Mouse (Mus musculus) heart, embryonic 11.5 days (tissue): Measurements from ENCODE around the gene Cdc14a. TPM values are rescaled to one million over a fixed set of nuclear protein-coding genes. Genes with fewer than 3 reads are reported as not detected.

Experiments used
- ATAC-seq: fragments of 200-750 bp; cut with Nextera tagmentation; replicated peaks from 2 replicates; pipeline ENCODE4 v1.8.0; 2017; ENCODE audit warnings: moderate library complexity; ENCODE audit not compliant: insufficient number of reproducible peaks, low FRiP score, low TSS enrichment
- H3K27ac ChIP-seq: fragments of 300-500 bp; sonication (generic); 2 replicates; pipeline ENCODE4 v1.5.1; 2014; ENCODE audit warnings: mild to moderate bottlenecking, low read depth, low read length
- H3K27me3 ChIP-seq: fragments of 300-500 bp; sonication (generic); 2 replicates; pipeline ENCODE4 v1.6.1; 2014; ENCODE audit warnings: mild to moderate bottlenecking, low read length, mixed read lengths; ENCODE audit not compliant: control insufficient read depth, insufficient read depth
- H3K36me3 ChIP-seq: fragments of 300-500 bp; sonication (generic); 2 replicates; pipeline ENCODE4 v1.6.1; 2014; ENCODE audit warnings: mild to moderate bottlenecking, low read length, moderate library complexity, mixed read lengths; ENCODE audit not compliant: control insufficient read depth, insufficient read depth
- H3K4me1 ChIP-seq: fragments of 300-500 bp; sonication (generic); 2 replicates; pipeline ENCODE4 v1.6.1; 2014; ENCODE audit warnings: low read length; ENCODE audit not compliant: control insufficient read depth, insufficient read depth
- H3K4me2 ChIP-seq: fragments of 300-500 bp; sonication (generic); 2 replicates; pipeline ENCODE4 v1.6.1; 2014; ENCODE audit warnings: mild to moderate bottlenecking, moderate library complexity
- H3K4me3 ChIP-seq: fragments of 300-500 bp; sonication (generic); 2 replicates; pipeline ENCODE4 v1.5.1; 2014; ENCODE audit warnings: low read depth, low read length
- H3K9ac ChIP-seq: fragments of 300-500 bp; sonication (generic); 2 replicates; pipeline ENCODE4 v1.6.1; 2014; ENCODE audit warnings: mild to moderate bottlenecking, low read depth, low read length, moderate library complexity
- H3K9me3 ChIP-seq: fragments of 300-500 bp; sonication (generic); replicated peaks from 2 replicates; pipeline ENCODE4 v1.6.1; 2016; ENCODE audit warnings: low read length; ENCODE audit not compliant: control insufficient read depth
- WGBS: fragments of 180-500 bp; shearing (Covaris S2); extraction: QIAGEN DNeasy Blood & Tissue Kit; methylation state at CpG from one replicate; pipeline ENCODE4 v1.1.7; 2014; ENCODE audit not compliant: insufficient replicate concordance; 5-methylcytosine and 5-hydroxymethylcytosine counted together
- polyA plus RNA-seq: library from polyadenylated mRNA; unstranded; fragments of >200 nt; fragmentation: Nextera tagmentation; extraction: Ambion mirVana; gene quantifications from 2 replicates; pipeline ENCODE4 v1.2.1, GENCODE M21; 2014

Gene Cdc14a
- polyA plus RNA-seq, 1 experiment from 2014 or later: 6.3 TPM

- Histone ChIP-seq H3K36me3 (no peaks in the 10 kb centered on the region), H3K9me3 (no peaks in the 10 kb centered on the region), H3K4me3 (no peak overlapping the region), H3K4me1 (peaks cover 8% of the 10 kb centered on the region; the same call in 1 of the 2 replicates), H3K27ac (no peak overlapping the region), H3K9ac (no peak overlapping the region), H3K4me2 (no peak overlapping the region), H3K27me3 (no peaks in the 10 kb centered on the region)
- 82% methylated on average over 2 of the region's 2 CpGs for WGBS
- ATAC-seq: no peak
Measured at GRCm38 (mm10) chr3:116375442-116375841, 48.4 kb downstream of the Cdc14a start.

GRCm38 (mm10) chr3:116374486-116374885 lies 49.3 kb downstream of the Cdc14a start:
- Histone ChIP-seq H3K27ac (no peak overlapping the region), H3K36me3 (no peaks in the 10 kb centered on the region), H3K9ac (no peak overlapping the region), H3K27me3 (no peaks in the 10 kb centered on the region), H3K4me2 (no peak overlapping the region), H3K9me3 (no peaks in the 10 kb centered on the region), H3K4me1 (peaks cover 8% of the 10 kb centered on the region; the same call in 1 of the 2 replicates), H3K4me3 (no peak overlapping the region)
- WGBS: 79% methylated on average over 5 of the region's 5 CpGs
- no peak for ATAC-seq

- Histone ChIP-seq H3K27ac (no peak overlapping the region), H3K9ac (no peak overlapping the region)
- no peak for ATAC-seq
Measured at GRCm38 (mm10) chr3:116373196-116373595, 50.6 kb downstream of the Cdc14a start.

GRCm38 (mm10) chr3:116368868-116369437 lies 54.9 kb downstream of the Cdc14a start:
- Histone ChIP-seq H3K9ac (no peak overlapping the region), H3K4me3 (no peak overlapping the region), H3K4me2 (no peak overlapping the region), H3K36me3 (no peaks in the 10 kb centered on the region), H3K27me3 (no peaks in the 10 kb centered on the region), H3K9me3 (no peaks in the 10 kb centered on the region), H3K4me1 (peaks cover 5% of the 10 kb centered on the region; the same call in 1 of the 2 replicates), H3K27ac (no peak overlapping the region)
- no peak for ATAC-seq
- 58% methylated on average over 4 of the region's 4 CpGs for WGBS

More at GRCm38 (mm10) chr3:116373196-116373595, 50.6 kb downstream of the Cdc14a start:
- Histone ChIP-seq H3K36me3 (no peaks in the 10 kb centered on the region), H3K27me3 (no peaks in the 10 kb centered on the region), H3K4me1 (peaks cover 13% of the 10 kb centered on the region; the same call in 1 of the 2 replicates), H3K9me3 (no peaks in the 10 kb centered on the region), H3K4me2 (no peak overlapping the region), H3K4me3 (no peak overlapping the region)
- WGBS: 84% methylated on average over 6 of the region's 6 CpGs

- H3K27me3 ChIP-seq: no peaks in the 10 kb centered on the region
- H3K4me1 ChIP-seq: peaks cover 5% of the 10 kb centered on the region; the same call in 1 of the 2 replicates
- no peak overlapping the region for H3K27ac ChIP-seq
- WGBS: 89% methylated on average over 2 of the region's 2 CpGs
- no peak overlapping the region for H3K9ac ChIP-seq
- H3K36me3 ChIP-seq: no peaks in the 10 kb centered on the region
- H3K4me2 ChIP-seq: no peak overlapping the region
- no peak overlapping the region for H3K4me3 ChIP-seq
- no peak for ATAC-seq
- no peaks in the 10 kb centered on the region for H3K9me3 ChIP-seq
Measured at GRCm38 (mm10) chr3:116366125-116366524, 57.7 kb downstream of the Cdc14a start.

GRCm38 (mm10) chr3:116361906-116362305 lies 61.9 kb downstream of the Cdc14a start:
- Histone ChIP-seq H3K36me3 (no peaks in the 10 kb centered on the region), H3K27ac (no peak overlapping the region), H3K9me3 (no peaks in the 10 kb centered on the region), H3K27me3 (no peaks in the 10 kb centered on the region), H3K4me2 (no peak overlapping the region), H3K4me1 (no peaks in the 10 kb centered on the region), H3K4me3 (no peak overlapping the region), H3K9ac (no peak overlapping the region)
- ATAC-seq: no peak
- WGBS: 84% methylated on average over 7 of the region's 7 CpGs

- 88% methylated on average over 5 of the region's 5 CpGs for whole genome bisulfite sequencing
- Histone ChIP-seq H3K27ac (no peak overlapping the region), H3K4me2 (no peak overlapping the region), H3K4me3 (no peak overlapping the region), H3K27me3 (no peaks in the 10 kb centered on the region), H3K4me1 (no peaks in the 10 kb centered on the region), H3K36me3 (no peaks in the 10 kb centered on the region), H3K9ac (no peak overlapping the region), H3K9me3 (no peaks in the 10 kb centered on the region)
- ATAC-seq: no peak
Measured at GRCm38 (mm10) chr3:116361101-116361500, 62.7 kb downstream of the Cdc14a start.

GRCm38 (mm10) chr3:116357866-116358265 lies 66.0 kb downstream of the Cdc14a start:
- Histone ChIP-seq H3K4me2 (no peak overlapping the region), H3K4me3 (no peak overlapping the region), H3K27me3 (no peaks in the 10 kb centered on the region), H3K36me3 (no peaks in the 10 kb centered on the region), H3K27ac (no peak overlapping the region), H3K4me1 (no peaks in the 10 kb centered on the region), H3K9ac (no peak overlapping the region), H3K9me3 (no peaks in the 10 kb centered on the region)
- 83% methylated on average over 7 of the region's 7 CpGs for WGBS
- ATAC-seq: no peak

GRCm38 (mm10) chr3:116357180-116357579 lies 66.7 kb downstream of the Cdc14a start:
- Histone ChIP-seq H3K4me3 (no peak overlapping the region), H3K4me2 (no peak overlapping the region), H3K9ac (no peak overlapping the region), H3K27me3 (no peaks in the 10 kb centered on the region), H3K4me1 (0 out of 2 replicates have a peak, but pooled peaks cover 3% of the 10 kb centered on the region), H3K36me3 (no peaks in the 10 kb centered on the region), H3K9me3 (no peaks in the 10 kb centered on the region), H3K27ac (no peak overlapping the region)
- 69% methylated on average over 4 of the region's 4 CpGs for WGBS
- no peak for ATAC-seq
